Mouse (Mus musculus): Measurements from ENCODE around the gene Adgrg1. TPM values are rescaled to one million over a fixed set of nuclear protein-coding genes. Genes with fewer than 3 reads are reported as not detected.

The Adgrg1 gene
- polyA plus RNA-seq, 1 experiment from 2014 or later = 180 TPM

- Histone ChIP-seq H3K4me3 (replicated peaks) (no peak overlapping the region), H3K27me3 (no peaks in the 10 kb centered on the region), H3K4me2 (no peak overlapping the region), H3K9ac (no peak overlapping the region), H3K36me3 (replicated peaks) (no peaks in the 10 kb centered on the region), H3K27ac (no peak overlapping the region), H3K9me3 (no peaks in the 10 kb centered on the region), H3K4me1 (no peaks in the 10 kb centered on the region)
- WGBS = 82% methylated on average over 5 of the region's 5 CpGs
- no peak for ATAC-seq (ENCODE audit: low FRiP score)
Observed at GRCm38 (mm10) chr8:95056414-95056813, 81.9 kb downstream of the Adgrg1 start.

- Histone ChIP-seq H3K4me2 (no peak overlapping the region), H3K36me3 (replicated peaks) (no peaks in the 10 kb centered on the region), H3K9ac (no peak overlapping the region), H3K4me3 (replicated peaks) (no peak overlapping the region), H3K27ac (no peak overlapping the region), H3K27me3 (no peaks in the 10 kb centered on the region), H3K9me3 (no peaks in the 10 kb centered on the region), H3K4me1 (no peaks in the 10 kb centered on the region)
- ATAC-seq (ENCODE audit: low FRiP score) = no peak
- WGBS = 79% methylated on average over 6 of the region's 6 CpGs
Observed at GRCm38 (mm10) chr8:95058661-95059060, 84.1 kb downstream of the Adgrg1 start.

GRCm38 (mm10) chr8:95059812-95060533 is 85.4 kb downstream of the Adgrg1 start:
- no peaks in the 10 kb centered on the region for H3K9me3 ChIP-seq
- H3K9ac ChIP-seq = no peak overlapping the region
- 68% methylated on average over 6 of the region's 6 CpGs for WGBS
- no peak overlapping the region for H3K4me2 ChIP-seq
- H3K4me3 ChIP-seq (replicated peaks) = no peak overlapping the region
- no peak for ATAC-seq (ENCODE audit: low FRiP score)
- H3K4me1 ChIP-seq = no peaks in the 10 kb centered on the region
- no peaks in the 10 kb centered on the region for H3K27me3 ChIP-seq
- H3K27ac ChIP-seq = no peak overlapping the region
- no peaks in the 10 kb centered on the region for H3K36me3 ChIP-seq (replicated peaks)

Other genes with a start within 250 kb of the Adgrg1 start
- not detected in 2 replicates for gene Ccl22, start 229.2 kb upstream of the Adgrg1 start, polyA plus RNA-seq (2016; fragmentation: Nextera tagmentation; extraction: Ambion mirVana)
- gene Cx3cl1, start 202.7 kb upstream of the Adgrg1 start, polyA plus RNA-seq (2016; fragmentation: Nextera tagmentation; extraction: Ambion mirVana) = 8.3 and 9.4 TPM in 2 replicates
- gene Ccl17, start 164.3 kb upstream of the Adgrg1 start, polyA plus RNA-seq (2016; fragmentation: Nextera tagmentation; extraction: Ambion mirVana) = 0.56 TPM in 1 of 2 replicates, not detected in the other
- gene Coq9, start 136.4 kb upstream of the Adgrg1 start, polyA plus RNA-seq (2016; fragmentation: Nextera tagmentation; extraction: Ambion mirVana) = 47.8 and 52.3 TPM in 2 replicates
- gene Ciapin1, start 136.4 kb upstream of the Adgrg1 start, polyA plus RNA-seq (2016; fragmentation: Nextera tagmentation; extraction: Ambion mirVana) = 170 and 179 TPM in 2 replicates
- gene Polr2c, start 117.3 kb upstream of the Adgrg1 start, polyA plus RNA-seq (2016; fragmentation: Nextera tagmentation; extraction: Ambion mirVana) = 144 and 147 TPM in 2 replicates
- 22.0 and 25.1 TPM in 2 replicates for gene Dok4, start 98.4 kb upstream of the Adgrg1 start, polyA plus RNA-seq (2016; fragmentation: Nextera tagmentation; extraction: Ambion mirVana)
- gene Ccdc102a, start 56.7 kb upstream of the Adgrg1 start, polyA plus RNA-seq (2016; fragmentation: Nextera tagmentation; extraction: Ambion mirVana) = 11.8 and 15.9 TPM in 2 replicates
- not detected in 2 replicates for gene Adgrg5, start 51.1 kb upstream of the Adgrg1 start, polyA plus RNA-seq (2016; fragmentation: Nextera tagmentation; extraction: Ambion mirVana)
- 1.7 and 2.4 TPM in 2 replicates for gene Adgrg3, start 42.9 kb downstream of the Adgrg1 start, polyA plus RNA-seq (2016; fragmentation: Nextera tagmentation; extraction: Ambion mirVana)
- 0.26 and 0.38 TPM in 2 replicates for gene Drc7, start 80.4 kb downstream of the Adgrg1 start, polyA plus RNA-seq (2016; fragmentation: Nextera tagmentation; extraction: Ambion mirVana)
- gene Katnb1, start 106.4 kb downstream of the Adgrg1 start, polyA plus RNA-seq (2016; fragmentation: Nextera tagmentation; extraction: Ambion mirVana) = 35.6 and 42.0 TPM in 2 replicates
- 7.8 and 8.3 TPM in 2 replicates for gene Kifc3, start 228.1 kb downstream of the Adgrg1 start, polyA plus RNA-seq (2016; fragmentation: Nextera tagmentation; extraction: Ambion mirVana)

Measured in forebrain, embryonic 12.5 days (tissue).